Mouse (Mus musculus): ENCODE results near the gene 1700029I15Rik.

The 1700029I15Rik gene

GRCm38 (mm10) chr2:92373437-92373813 lies 8.9 kb upstream of the 1700029I15Rik start:
- DNase-seq (ENCODE audit: low spot score in 2 of 2): no peak

GRCm38 (mm10) chr2:92374514-92374913 lies 7.8 kb upstream of the 1700029I15Rik start, which contains the start of the genes Pex16 and Large2:
Gene Pex16 (plus strand): TSS chr2:92374676.
Gene Large2 (minus strand): TSS chr2:92374869.
- peak; percentile 50 to 62 for DNase-seq (ENCODE audit: low spot score in 2 of 2)

DNA sequence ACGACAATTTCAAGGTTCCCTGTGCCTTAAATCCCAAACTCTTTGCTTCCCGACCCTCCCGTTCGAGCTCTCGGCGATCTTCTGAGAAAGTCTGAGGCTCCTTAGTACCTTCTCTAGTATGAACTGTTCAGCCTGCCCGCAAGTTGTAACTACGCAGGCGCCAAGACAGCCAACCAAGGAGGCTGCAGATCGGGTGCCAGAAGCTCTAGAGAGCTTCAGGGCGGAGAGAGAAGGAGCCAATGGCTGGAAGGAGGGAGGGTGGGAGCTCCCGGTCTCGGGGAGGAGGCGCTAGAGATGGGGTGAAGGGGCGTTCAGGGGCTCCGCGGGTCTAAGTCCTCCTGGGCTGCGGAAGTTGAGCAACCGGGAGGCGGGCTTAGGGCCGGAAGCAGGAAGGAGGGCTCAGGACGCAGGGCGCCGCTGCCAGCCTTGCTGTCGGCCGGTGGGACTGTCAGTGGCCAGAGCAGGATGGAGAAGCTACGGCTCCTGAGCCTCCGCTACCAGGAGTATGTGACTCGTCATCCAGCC lies 7.2 kb upstream of the 1700029I15Rik start:
- DNase-seq (ENCODE audit: low spot score in 2 of 2): peak; percentile 95 to 96

- DNase-seq (ENCODE audit: low spot score in 2 of 2): no peak
Observed at GRCm38 (mm10) chr2:92375788-92376187, 6.5 kb upstream of the 1700029I15Rik start.

GRCm38 (mm10) chr2:92376300-92376699 lies 6.0 kb upstream of the 1700029I15Rik start:
- no peak for DNase-seq (ENCODE audit: low spot score in 2 of 2)

GRCm38 (mm10) chr2:92377320-92377719 lies 5.0 kb upstream of the 1700029I15Rik start:
- DNase-seq (ENCODE audit: low spot score in 2 of 2): no peak

DNA sequence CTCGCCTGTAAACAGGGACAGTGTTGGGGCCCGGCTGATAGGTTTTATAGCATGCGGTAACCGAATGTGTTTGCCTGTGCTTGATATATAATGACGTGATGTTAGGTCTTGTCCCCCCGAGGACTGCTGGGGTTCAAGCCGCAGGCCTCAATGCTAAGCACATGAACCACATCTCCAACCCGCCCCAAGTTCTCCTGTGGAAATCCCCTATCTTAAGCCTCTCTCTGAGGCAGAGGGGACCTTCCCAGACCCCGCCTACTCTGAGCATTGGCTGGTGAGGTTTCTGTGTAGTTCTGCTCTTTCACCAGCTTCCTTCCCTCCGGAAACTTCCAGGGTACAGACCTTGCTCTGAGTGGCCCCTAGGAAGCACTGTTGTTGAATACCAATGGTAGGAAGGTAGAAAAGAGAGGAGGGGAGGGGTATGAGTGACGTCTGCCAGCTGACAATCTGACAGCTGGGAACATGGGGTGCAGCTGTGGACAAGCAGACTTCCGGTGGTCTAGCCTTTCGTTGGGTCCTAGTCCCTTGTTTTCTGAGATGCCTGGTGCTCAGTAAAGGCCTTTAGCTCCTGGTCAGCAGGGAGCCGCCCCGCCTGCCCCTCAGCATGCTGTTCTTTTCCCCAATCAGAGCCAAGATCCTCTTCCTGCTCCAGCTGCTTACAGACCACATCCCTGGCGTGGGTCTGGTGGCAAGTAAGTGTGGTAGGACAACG lies 2.4 kb upstream of the 1700029I15Rik start:
- DNase-seq (ENCODE audit: low spot score in 2 of 2): no peak

- DNase-seq (ENCODE audit: low spot score in 2 of 2): no peak
Observed at GRCm38 (mm10) chr2:92380495-92381050, 1.8 kb upstream of the 1700029I15Rik start.

- DNase-seq (ENCODE audit: low spot score in 2 of 2): no peak
Observed at GRCm38 (mm10) chr2:92381161-92381560, 1.2 kb upstream of the 1700029I15Rik start.

DNA sequence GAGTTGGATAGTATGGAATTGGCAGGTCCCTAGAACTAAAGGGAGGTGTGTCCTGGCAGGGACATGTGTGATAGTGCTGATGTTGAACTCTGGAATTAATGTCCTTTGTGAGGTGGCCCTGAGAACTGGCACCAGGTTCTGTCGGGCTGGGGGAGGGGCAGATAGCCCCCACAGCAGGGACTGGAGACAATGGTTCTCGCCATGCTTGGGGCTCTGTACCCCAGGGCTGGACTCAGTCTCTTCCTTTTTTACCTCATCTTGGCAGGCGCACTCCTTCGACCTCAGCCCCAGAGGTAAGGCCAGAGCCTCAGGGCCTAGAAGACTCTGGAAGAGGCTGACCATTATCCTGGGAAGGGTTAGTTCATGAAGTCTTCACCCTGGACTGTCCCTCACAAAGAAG lies 421 bp downstream of the 1700029I15Rik start:
- no peak for DNase-seq (ENCODE audit: low spot score in 2 of 2)

GRCm38 (mm10) chr2:92384101-92384500 lies 1.8 kb downstream of the 1700029I15Rik start:
- no peak for DNase-seq (ENCODE audit: low spot score in 2 of 2)

GRCm38 (mm10) chr2:92385113-92386051 lies 3.0 kb downstream of the 1700029I15Rik start:
- no peak for DNase-seq (ENCODE audit: low spot score in 2 of 2)

DNA sequence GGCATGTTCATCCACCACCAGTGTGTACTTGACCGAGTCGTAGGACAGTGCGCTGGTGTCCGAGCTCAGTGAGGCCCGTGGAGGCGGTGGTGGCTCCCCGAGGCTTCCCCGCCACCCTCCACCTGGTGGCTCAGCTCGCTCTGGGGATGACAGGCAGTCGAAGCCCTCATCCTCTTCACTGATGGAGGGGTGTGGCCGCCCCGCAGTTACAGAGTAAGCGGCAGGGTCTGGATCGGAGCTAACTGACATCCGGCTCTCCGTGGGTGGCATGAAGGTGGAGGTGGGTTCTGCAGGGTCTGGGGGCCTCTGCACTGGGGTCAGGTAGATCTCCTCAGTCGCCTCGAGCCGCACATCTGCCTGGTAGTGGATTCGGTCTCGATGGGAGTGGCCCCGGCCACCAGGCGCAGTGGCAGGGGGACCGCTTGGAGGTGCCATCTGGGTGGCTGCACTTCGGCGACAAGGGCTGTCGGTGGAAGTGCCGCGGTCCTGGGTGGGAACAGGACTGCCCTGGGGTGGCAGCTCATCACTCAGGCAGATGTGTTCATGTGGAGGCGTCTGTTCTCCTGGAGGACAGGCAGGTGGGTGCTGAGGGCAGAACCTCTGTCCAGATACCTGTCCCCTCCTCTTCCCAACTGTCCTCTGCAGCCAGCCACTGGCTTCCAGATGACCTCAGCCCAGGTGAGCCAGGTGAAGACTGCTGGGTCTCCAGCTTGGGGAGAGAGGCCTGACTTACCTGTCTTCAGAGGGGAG lies 4.7 kb downstream of the 1700029I15Rik start:
- no peak for DNase-seq (ENCODE audit: low spot score in 2 of 2)

DNA sequence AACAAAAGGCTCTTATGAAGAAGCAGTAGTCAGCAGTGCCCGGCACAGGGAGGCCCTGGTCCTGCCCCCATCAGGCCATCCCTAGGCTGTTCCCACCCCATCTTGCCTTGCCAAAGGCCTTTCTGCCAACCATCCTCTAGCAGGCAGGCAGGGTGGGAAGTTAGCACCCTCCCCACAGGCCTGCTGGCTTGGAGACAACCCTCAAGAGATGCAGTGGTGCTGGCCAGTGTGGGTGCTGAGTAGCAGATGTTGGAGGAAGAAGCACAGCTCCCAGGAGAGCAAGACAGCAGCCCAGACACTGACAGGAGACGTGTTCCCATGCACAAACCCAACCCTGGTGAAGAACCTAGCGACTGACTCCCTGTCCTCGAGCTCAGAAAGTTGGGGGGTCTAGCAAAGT lies 5.3 kb downstream of the 1700029I15Rik start:
- DNase-seq (ENCODE audit: low spot score in 2 of 2): peak; percentile 74 to 77

DNA sequence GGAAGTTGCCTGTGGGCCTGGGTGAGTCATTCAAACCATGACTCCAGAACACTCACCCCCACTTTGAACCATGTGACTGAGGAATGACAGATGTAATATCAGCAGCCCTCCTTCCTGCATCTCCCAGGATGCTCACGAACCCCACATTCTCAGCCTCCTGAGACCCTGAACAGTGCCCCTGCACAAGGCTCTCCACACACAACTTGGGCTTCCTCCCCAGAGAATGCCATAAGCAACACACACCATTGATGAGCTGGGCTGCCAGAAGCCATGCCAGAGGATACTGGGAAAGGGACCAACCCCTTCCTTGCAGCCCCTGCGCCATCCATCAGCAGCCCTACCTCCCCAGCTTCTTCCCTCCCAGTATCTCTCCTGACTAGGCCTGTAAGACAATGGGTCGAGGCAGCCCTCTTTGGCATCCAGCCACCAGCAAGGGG lies 5.8 kb downstream of the 1700029I15Rik start:
- no peak for DNase-seq (ENCODE audit: low spot score in 2 of 2)

- DNase-seq (ENCODE audit: low spot score in 2 of 2): peak; percentile 90 to 92
Observed at GRCm38 (mm10) chr2:92388891-92389641, 6.7 kb downstream of the 1700029I15Rik start.

GRCm38 (mm10) chr2:92389645-92390044 lies 7.3 kb downstream of the 1700029I15Rik start:
- DNase-seq (ENCODE audit: low spot score in 2 of 2): no peak

- no peak for DNase-seq (ENCODE audit: low spot score in 2 of 2)
Observed at GRCm38 (mm10) chr2:92390206-92390930, 8.0 kb downstream of the 1700029I15Rik start.

GRCm38 (mm10) chr2:92391116-92391515 lies 8.8 kb downstream of the 1700029I15Rik start:
- peak; percentile 49 to 67 for DNase-seq (ENCODE audit: low spot score in 2 of 2)
